Mouse (Mus musculus) cerebellum, postnatal 14 days (tissue): Measurements from ENCODE around the gene Ano9.

Experiments
- DNase-seq, 2 experiments: peaks; one replicate each; pipeline ENCODE4 v3.0.0; 2021; ENCODE audit warnings: mixed read lengths in 2 of 2

Gene Ano9

DNA sequence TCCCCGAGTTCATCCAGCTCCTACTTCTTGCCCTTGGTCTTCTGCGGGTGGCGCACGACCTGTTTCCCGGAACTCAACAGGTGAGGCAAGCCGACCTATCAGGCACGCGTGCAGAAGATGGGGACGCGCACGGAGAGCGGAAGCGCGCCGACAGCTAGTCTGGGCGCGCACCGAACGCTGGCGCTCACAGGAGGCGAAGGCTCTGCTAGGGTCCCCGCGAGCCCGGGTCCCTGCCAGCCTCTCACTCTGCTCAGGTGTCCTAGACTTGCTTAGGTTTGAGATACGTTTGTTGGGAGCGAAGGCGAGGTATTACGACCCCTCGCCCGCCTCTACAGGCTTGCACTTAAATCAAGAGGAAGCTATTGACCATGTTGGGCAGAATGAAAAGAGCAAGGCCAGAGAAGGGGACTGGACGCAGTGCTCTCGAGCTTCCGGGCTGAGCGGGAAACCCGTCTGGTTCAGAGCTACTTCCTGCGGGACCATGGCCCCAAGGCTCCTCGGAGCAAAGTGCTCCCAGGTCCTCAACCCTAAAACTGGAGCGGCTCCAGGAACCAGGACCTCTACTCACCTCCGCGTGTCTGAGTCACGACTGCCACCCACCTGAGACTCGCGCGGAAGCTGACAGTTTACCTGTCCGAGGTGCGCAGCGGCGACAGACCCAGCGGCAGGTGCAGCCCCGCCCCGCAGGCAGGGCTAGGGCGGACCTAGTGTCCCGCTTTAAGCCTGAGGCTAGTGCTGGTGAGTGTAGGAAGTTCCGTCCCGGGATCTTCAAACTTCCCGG, 17.5 kb downstream of the Ano9 start, which contains the start of gene Sigirr:
Gene Sigirr, minus strand, starts transcription at position 662 of the 781 bp plus-strand sequence.
- peak; percentile 55 to 67 for DNase-seq

DNA sequence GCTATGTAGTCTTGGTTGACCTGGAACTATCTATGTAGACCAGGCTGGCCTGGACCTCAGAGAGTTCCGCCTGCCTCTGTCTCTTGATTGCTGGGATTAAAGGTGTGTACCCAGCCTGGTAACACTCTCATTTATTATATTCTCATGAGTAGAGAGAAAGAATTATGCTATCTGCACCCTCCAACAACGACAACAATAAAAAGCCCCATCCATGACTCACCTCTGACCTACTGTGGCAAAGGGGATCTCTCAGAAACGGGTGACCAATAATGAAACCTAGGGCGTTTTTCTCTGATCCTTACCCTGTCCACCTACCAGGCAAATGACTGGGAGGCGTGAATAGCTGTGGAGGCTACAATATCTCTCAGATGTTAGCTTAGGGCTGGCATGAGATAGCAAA, 20.4 kb downstream of the Ano9 start:
- no peak for DNase-seq

DNA sequence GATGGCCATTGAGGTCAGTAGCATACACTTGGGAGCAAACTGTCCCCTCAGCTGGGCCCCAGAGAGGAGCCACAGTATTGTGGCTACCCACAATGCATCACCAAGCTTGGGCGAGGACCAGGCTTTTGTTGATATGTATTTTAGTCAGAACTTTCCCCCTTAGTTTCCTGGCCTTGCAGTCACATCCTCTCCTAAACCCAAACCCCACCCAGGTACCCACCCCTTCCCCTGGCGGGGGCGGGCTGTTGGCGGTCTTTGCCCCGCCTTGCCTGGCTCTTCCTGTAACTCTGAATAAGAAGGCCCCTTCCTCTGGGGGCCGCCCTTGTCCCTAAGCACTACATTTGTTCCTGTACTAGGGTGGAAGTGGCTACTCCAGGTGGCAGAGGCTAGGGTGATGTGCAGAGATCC, 21.0 kb downstream of the Ano9 start:
- DNase-seq = no peak

DNA sequence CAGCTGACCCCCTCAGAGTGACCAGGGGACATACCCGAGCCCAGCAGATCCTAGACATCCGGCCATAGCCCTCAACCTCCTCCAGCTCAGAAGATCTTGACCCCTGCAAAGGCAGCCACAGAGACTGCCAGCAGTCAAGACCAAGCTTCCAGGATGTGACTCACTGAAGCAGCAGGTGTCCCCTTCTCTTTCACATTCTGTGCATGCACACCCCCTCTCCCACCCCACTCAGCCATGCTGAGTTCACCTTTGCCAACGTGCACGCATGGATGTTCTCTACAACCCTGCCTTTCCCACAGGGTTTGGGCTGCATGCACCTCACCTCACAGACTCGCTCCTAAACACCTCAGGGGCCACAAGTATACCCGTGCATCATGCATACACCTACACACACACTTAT, 21.6 kb downstream of the Ano9 start:
- no peak for DNase-seq

DNA sequence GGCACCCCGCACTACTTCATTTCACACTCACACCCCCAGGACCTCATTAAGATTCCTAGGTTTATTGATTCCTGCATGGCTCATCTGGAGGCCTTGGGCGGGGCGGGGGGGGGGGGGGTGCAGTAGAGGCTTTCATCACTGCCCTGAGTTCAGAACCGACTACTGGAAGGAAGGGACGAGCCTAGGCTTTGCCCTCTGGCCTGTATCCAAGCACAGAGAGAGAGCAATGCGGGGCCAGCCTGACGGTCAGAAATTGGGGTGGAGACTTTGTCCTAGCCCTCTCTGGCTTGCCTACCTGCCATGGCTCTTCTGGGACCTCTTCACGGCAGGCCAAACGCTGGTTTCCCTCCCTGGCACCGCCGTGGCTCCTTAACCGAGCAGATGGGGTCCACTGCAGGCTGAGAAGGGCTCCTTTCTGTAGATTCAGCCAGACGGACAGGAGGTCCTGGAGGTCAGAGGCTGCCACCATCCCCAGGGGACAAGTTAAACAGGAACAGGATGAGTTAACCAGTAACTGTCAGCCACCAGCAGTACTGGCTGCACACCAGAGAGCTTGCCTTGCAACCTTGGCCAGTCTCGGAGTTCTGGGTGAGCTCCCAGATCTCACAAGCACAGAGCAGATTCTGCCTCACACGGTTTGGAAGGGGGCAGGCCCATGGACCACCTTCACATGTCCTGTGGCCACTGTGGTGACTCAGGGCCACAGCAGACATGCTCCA, 23.0 kb downstream of the Ano9 start:
- no peak for DNase-seq

DNA sequence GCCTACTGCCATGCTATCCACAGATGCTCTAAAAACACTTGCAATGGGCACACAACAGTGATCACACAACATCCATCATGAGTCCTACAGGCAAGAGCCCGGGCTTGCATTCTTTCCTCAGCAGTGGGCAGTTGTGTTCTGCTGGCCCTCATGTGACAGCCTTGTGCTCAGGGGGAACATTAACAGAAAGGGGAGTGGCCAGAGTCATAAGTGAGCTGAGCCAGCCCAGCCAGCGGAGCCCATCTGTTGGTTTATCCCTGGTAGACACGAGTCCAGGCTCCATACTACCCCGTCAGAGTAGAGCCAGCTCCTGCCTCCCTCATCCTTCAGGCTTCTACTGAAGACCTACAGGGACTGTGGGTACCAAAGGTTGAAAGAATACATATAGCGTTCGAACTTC, 23.7 kb downstream of the Ano9 start:
- DNase-seq = no peak

DNA sequence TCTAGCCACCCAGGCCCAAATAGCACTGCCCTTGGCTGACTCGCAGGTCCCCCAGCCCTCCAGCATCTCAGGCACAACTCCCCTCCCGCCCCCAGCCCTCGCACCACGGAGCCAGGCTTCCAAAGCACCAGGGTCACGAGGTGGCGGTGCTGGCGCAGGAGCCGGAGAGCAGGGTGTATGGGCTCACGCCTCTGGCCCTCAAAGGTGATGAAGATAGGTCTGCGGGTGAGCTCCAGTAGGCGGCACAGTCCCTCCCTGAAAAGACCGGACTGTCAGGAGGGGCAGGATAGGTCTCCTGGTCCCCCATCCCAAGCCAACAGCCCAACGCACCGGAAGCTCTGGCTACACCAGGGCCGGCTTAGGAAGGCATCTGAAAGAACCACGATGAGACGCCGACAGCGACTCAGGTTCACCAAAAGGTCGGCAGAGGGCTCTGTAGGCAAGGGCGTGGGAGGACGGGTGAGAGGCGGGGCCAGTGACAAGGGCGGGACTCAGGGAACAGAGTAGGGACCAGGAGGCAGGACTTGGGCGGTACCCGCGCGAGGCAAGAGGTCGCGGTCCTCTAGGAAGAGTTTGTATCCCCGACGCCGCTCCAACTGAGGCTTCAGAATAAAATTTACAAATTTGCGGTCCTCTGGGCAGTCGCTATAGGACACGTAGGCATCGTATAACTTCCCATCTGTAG, 25.4 kb downstream of the Ano9 start:
- DNase-seq = peak; percentile 77 to 81

DNA sequence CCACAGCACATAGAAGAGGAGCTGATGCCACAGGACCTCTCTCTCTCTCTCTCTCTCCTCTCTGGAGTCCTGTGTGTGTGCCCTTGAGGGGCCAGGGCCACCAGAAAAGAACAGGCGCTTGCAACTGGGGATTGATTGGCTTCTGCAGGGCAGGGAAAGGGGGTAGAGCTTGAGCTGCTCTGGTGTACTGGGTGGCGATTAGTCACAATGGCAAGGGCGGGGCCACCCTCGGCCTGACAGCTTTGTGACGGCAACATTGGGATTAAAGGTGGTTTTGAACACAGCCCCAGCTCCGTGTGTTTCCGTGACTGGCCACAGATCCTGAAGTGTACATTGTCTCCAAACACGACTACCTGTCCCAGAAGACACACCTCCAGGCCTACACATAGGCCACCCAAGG, 27.4 kb downstream of the Ano9 start:
- DNase-seq = no peak

DNA sequence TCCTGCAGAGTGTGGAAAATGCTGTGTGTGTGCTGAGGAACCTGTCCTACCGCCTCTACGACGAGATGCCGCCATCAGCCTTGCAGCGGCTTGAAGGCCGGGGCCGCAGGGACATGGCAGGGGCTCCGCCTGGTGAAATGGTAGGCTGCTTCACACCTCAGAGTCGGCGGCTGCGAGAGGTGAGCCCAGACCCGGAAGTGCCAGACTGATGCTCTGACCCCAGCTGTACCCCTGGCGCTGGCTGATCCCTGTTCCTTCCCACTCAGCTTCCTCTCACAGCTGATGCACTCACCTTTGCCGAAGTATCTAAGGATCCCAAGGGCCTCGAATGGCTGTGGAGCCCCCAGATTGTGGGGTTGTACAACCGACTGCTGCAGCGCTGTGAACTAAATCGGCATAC, 29.1 kb downstream of the Ano9 start:
- DNase-seq = no peak

DNA sequence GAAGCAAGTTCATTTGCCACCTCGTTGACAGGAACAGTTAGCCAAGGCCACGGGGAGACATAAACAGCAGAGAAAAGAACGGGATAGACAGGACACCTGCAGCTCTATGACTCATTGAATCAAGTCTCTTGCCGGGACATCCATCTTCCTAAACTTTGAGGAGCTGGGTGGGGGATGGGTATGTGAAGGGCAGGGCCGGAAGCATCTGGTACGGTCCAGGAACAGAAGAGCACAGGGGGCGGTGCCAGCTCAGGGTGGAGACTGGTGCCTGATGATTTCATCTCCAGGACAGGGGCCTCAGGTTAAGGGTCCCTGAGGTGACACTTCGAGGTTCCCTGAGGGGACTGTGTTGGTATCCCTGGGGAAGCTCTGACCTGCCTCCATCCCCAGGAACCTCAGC, 29.7 kb downstream of the Ano9 start:
- no peak for DNase-seq

DNA sequence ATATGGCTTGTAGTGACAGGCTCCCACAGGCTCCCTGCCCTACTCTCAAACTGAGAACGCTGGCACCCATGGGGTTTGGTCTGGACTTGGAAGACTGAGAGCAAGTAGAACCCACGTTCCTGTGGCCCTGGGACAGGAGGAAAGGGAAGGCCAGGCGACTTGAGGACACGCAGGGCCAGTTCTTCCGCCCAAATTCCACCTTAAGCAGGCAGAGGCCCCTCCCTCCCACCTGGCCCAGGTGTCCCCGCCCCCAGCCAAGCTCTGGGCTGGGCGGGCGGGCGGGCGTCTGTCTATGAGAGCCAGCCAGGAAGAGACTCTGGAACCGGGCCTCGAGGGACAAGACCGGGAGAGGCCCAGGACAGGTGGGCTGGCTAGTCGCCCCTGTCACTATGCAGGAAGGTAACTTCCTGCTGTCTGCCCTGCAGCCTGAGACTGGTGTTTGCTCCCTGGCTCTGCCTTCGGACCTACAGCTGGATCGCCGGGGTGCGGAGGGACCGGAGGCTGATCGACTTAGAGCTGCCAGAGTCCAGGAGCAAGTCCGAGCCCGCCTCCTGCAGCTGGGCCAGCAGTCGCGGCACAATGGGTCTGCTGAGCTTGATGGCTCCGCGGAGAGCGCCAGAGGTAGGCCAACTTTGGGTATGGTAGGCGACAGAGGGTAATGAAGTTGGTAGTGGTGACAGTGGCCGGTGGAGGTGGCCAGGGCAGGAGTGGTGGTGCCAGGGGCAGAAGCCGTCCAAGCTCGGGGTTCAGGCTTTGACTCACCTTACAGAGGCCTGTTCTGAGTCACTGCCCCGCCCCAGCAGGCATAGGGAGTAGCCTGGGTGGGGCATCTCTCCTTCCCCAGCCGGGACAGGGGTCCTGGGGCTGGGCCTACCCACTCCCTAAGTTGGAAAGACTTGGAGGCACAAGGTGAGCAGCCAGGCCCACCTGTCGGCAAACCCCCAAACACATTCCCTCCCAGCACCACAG, 37.8 kb downstream of the Ano9 start:
- DNase-seq = no peak

DNA sequence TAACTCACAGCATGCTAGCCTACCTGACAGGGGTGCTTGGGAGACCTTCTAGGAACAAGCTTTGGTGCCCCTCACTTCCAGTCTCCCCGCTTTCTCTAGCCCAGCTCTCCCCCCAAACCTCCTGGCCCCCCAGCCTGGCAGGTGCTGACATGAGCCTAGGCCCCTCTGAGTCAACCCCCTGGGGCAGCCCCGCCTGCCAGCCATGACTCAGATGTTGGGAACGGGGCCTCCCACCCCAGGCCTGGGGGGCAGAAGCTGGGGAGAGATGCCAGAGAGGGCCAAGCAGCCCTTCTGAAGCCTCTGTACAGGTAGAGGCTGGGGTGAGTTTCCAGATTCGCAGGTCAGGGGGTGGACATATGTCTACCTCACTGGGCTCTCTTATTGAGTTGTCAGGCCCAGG, 38.7 kb downstream of the Ano9 start:
- no peak for DNase-seq

DNA sequence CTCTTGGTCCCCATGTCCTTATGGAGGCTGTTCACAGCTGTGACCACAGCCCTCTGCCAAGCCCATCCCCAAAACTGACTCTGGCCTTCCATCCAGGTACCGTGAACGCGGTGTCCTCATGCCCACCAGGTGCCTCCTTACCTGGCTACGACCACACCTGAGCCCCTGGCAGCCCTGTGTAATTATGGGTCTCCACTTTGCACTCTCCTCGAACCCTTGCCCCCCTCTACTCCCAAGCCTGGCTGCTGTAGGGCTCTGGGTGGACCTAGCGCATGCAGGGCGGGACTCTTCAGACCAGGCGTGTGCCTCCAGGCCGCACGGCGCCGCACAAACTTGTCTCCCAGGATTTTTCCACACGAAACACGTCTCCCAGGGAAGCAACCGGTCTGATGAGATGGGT, 39.8 kb downstream of the Ano9 start, which contains the start of gene Pkp3:
Gene Pkp3, plus strand, starts transcription at position 378 of the 400 bp plus-strand sequence.
- no peak for DNase-seq

DNA sequence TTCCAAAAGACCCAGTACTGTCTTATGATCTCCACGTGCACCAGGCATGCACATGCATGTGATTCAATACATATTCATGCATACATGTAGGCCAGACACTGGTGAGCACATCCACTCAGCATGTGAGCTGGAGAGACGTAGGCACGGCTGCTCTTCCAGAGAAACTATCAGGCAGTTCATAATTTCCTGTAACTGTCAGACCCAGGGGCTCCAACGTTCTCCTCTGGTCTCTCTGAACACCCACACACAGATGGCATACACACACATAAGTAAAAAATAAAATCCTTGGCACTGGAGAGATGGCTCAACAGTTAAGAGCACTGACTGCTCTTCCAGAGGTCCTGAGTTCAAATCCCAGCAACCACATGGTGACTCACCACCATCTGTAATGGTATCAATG, 43.8 kb downstream of the Ano9 start:
- DNase-seq = no peak

DNA sequence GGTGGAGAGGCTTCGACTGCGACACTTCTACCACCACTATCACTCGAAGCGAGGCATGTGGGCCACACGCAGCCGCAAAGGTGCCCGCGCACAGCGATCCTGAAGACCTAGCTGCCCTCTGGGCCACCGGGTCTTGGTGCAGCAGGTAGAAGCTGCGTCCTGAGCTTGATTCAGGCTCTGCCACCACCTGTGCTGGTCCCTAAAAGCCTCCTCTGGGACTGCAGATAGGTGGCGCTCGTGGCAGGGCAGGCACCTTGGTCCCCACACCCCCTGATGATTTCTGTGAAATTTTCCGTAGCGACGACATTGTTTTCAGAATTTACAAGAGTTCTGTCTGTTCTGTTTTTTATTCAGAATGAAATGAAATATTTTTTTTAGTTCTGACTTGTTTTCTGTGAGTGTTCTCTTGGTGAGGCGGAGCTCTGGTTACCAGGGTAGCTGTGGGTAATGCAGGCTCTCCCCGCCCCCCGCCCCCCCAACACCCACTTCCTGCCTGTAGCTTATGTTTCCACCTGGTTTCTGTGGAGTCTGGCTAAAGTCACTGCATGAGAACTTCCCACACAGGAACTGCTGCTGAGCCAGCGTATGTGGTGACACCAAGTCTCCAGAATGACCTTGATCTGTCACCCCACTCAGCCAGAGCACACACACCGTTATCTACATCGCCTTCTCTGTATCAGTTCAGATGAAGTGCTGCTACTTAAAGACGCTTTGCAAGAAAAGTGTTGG, 45.4 kb downstream of the Ano9 start:
- no peak for DNase-seq

DNA sequence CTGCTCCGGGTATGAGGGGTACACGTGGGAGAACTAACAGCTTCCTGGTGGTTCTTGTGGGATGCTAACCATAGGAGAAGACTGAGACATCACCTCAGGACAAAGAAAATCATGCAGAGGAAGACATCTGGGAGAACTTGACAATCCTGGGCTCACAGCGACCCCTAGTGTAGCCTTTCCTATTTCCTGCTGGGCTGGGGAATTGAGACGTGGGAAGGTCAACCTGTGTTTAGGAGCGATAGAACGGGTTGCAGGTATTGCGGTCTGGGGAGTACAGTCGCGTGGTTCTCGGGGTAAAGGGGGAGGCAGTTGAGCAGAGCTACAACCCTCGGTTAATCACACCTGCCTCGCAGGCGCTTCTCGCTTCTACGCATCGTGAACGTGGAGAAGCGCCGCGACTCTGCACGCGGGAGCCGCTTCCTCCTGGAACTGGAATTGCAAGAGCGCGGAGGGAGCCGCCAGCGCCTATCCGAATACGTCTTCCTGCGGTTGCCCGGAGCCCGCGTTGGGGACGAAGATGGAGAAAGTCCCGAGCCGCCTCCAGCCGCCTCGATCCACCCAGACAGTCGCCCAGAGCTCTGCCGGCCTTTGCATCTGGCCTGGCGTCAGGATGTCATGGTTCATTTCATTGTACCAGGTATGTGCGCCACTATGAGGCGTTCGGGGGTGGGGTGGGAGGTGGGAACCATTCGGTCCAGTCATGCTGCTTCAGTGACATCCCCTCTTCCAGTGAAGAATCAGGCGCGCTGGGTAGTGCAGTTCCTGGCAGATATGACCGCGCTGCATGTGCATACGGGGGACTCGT, 47.3 kb downstream of the Ano9 start:
- peak; percentile 77 to 85 for DNase-seq

DNA sequence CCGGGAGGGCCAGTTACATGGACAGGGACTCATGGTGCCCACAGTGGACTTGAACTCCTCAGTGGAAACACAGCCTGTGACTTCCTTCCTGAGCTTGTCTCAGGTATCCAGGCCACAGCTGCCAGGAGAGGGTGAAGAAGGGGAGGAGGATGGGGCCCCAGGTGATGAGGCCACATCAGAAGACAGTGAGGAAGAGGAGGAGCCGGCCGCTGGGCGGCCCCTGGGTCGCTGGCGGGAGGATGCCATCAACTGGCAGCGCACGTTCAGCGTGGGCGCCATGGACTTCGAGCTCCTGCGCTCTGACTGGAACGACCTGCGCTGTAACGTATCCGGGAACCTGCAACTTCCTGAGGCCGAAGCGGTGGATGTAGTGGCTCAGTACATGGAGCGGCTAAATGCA, 49.3 kb downstream of the Ano9 start:
- no peak for DNase-seq

DNA sequence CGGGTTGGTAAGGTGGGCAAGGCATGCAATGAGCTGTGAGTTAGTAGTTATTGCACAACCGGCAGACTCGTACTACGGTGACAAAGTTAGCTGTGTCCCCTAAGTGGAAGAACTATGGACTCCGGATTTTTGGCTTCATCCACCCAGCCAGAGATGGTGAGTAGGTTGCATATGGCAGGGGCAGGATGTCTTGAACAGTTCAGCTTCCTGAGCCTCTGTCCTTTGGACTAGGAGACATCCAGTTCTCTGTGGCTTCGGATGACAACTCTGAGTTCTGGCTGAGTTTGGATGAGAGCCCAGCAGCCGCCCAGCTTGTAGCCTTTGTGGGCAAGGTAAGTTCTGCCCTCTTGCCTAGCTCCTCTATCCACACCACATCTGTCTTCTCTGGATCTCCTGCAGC, 53.0 kb downstream of the Ano9 start:
- no peak for DNase-seq

DNA sequence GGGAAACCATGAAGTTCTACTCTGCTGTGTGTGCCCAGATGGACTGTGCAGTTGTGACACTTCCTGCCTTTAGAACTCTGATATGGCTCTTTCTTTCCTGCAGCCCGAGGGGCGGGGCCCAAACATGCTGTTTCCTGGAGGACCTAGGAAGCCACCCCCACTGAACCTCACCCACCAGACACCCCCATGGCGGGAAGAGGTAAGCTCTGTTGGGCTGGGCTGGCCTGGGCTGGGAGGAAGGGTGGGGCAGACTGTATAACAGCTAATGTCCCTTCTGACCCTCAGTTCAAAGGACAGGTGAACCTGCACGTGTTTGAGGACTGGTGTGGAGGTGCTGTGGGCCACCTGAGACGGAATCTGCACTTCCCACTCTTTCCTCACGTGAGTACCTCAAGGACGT, 53.4 kb downstream of the Ano9 start:
- DNase-seq = no peak

DNA sequence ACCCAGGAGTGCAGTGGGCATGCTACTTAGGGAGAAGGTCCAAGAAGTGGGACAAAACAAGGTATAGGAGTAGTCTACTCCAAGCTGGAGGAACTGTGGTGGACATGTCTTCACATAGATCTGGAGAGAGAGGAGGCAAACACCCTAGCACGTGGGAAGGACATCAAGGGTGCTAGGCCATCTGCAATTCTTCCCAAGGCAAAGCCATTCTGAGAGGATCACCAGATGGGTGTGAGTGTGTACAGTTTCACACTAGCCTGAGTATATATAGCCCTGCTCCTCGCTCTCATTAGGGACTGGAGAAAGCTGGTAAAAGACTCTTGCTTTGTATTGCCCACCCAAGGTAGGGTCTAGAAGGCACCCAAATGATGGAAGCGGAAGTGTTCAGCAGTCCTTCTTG, 54.3 kb downstream of the Ano9 start:
- DNase-seq = no peak

DNA sequence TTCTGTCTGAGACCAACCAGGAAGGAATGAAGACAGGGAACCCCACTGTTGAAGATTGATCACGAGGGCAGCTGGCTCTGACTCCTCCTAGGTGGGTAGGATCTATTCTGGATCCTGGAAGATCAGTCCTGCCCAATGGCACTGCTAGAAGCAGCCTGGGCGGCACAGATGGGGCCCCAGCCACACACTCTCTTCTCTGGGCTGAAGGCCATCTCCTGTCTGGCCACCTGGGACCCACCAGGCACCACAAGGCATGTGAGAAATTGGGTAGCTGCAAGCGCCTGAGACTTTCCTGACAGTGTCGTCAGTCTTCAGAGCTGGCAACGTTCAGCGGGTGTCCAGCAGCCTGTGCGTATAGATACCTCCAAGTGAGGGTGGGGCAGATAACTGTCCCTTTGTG, 55.1 kb downstream of the Ano9 start:
- peak; percentile 59 to 64 for DNase-seq
